Mouse (Mus musculus) lung, postnatal 0 days (tissue): ENCODE measurements around the gene Atox1.

Experiments
- CTCF ChIP-seq: IDR thresholded peaks from 2 replicates; pipeline ENCODE4 v1.5.1; 2016; ENCODE audit warnings: antibody characterized with exemption, mild to moderate bottlenecking
- EP300 ChIP-seq: IDR thresholded peaks from 2 replicates; pipeline ENCODE4 v1.6.1; 2016; ENCODE audit warnings: antibody characterized with exemption, mild to moderate bottlenecking, control low read depth

GRCm38 (mm10) chr11:55465177-55465576, 4.1 kb upstream of the Atox1 start:
- TF ChIP-seq CTCF (no peak), EP300 (no peak)
